Mouse (Mus musculus) heart, postnatal 36 days (tissue): Measurements from ENCODE around the gene Gpr68. TPM values are rescaled to one million over a fixed set of nuclear protein-coding genes. Genes with fewer than 3 reads are reported as not detected.

Source experiments
- DNase-seq, 2 experiments: peaks; one replicate each; pipeline ENCODE4 v3.0.0; 2021 to 2022
- intact Hi-C: fragments of 180-260 bp; cut with DNase I; formaldehyde crosslinking; loops from one replicate; pipeline ENCODE4 v1.15.1; 2025
- total RNA-seq, 2 experiments: library from RNA; stranded (reverse); gene quantifications; 2 replicates each; pipeline ENCODE4 v1.2.3; 2021

The Gpr68 gene
- total RNA-seq, 2 experiments from 2014 or later: 0.14 to 0.16 TPM

GRCm38 (mm10) chr12:100877936-100878335 lies 30.1 kb downstream of the Gpr68 start:
- DNase-seq: no peak
- intact Hi-C loops: no loop called here

GRCm38 (mm10) chr12:100875960-100876359 lies 32.0 kb downstream of the Gpr68 start:
- DNase-seq: no peak
- intact Hi-C loops: no loop called here

GRCm38 (mm10) chr12:100875553-100875952 lies 32.4 kb downstream of the Gpr68 start:
- no peak for DNase-seq
- intact Hi-C loops: no loop called here

- intact Hi-C loops: no loop called here
- no peak for DNase-seq
These were observed 34.4 kb downstream of the Gpr68 start for GRCm38 (mm10) chr12:100873612-100874011.

- intact Hi-C loops: no loop called here
- no peak for DNase-seq
These were observed 36.2 kb downstream of the Gpr68 start for GRCm38 (mm10) chr12:100871841-100872240.

- DNase-seq: no peak
- intact Hi-C loops: no loop called here
These were observed 36.8 kb downstream of the Gpr68 start for GRCm38 (mm10) chr12:100871234-100871633.

- intact Hi-C loops: no loop called here
- no peak for DNase-seq
These were observed 39.9 kb downstream of the Gpr68 start for GRCm38 (mm10) chr12:100868049-100868622.

GRCm38 (mm10) chr12:100867097-100867496 lies 40.9 kb downstream of the Gpr68 start:
- intact Hi-C loops: no loop called here
- no peak for DNase-seq

GRCm38 (mm10) chr12:100865509-100866078 lies 42.4 kb downstream of the Gpr68 start:
- intact Hi-C loops: no loop called here
- DNase-seq: no peak

GRCm38 (mm10) chr12:100865072-100865471 lies 42.9 kb downstream of the Gpr68 start:
- intact Hi-C loops: no loop called here
- DNase-seq: no peak

- intact Hi-C loops: no loop called here
- no peak for DNase-seq
These were observed 45.0 kb downstream of the Gpr68 start for GRCm38 (mm10) chr12:100862856-100863446.

- DNase-seq: no peak
- intact Hi-C loops: no loop called here
These were observed 45.7 kb downstream of the Gpr68 start for GRCm38 (mm10) chr12:100862272-100862671.

- DNase-seq: no peak
- intact Hi-C loops: no loop called here
These were observed 50.2 kb downstream of the Gpr68 start for GRCm38 (mm10) chr12:100857791-100858190.

- no peak for DNase-seq
- intact Hi-C loops: no loop called here
These were observed 51.7 kb downstream of the Gpr68 start for GRCm38 (mm10) chr12:100856337-100856736.

GRCm38 (mm10) chr12:100852370-100852769 lies 55.6 kb downstream of the Gpr68 start:
- intact Hi-C loops: loop anchor here (5.0 kb wide), 1 partner anchor 180 kb away; no protein-coding TSS in a partner anchor
- no peak for DNase-seq

- peak in 1 of 2 experiments; percentile 53 for DNase-seq
These were observed 58.4 kb downstream of the Gpr68 start for GRCm38 (mm10) chr12:100849421-100850138.

GRCm38 (mm10) chr12:100847437-100848080 lies 60.4 kb downstream of the Gpr68 start:
- DNase-seq: no peak
- intact Hi-C loops: loop anchor here (10.0 kb wide), 1 partner anchor 673 kb away; no protein-coding TSS in a partner anchor

More at GRCm38 (mm10) chr12:100849421-100850138, 58.4 kb downstream of the Gpr68 start:
- intact Hi-C loops: loop anchor here (1.0 to 10.0 kb wide), 3 partner anchors 77 to 675 kb away; no protein-coding TSS in a partner anchor

- intact Hi-C loops: loop anchor here (10.0 kb wide), 1 partner anchor 672 kb away; no protein-coding TSS in a partner anchor
- DNase-seq: no peak
These were observed 61.4 kb downstream of the Gpr68 start for GRCm38 (mm10) chr12:100846566-100846965.

GRCm38 (mm10) chr12:100845829-100846228 lies 62.2 kb downstream of the Gpr68 start:
- DNase-seq: no peak
- intact Hi-C loops: loop anchor here (10.0 kb wide), 1 partner anchor 671 kb away; no protein-coding TSS in a partner anchor

- DNase-seq: no peak
- intact Hi-C loops: loop anchor here (10.0 kb wide), 1 partner anchor 670 kb away; no protein-coding TSS in a partner anchor
These were observed 63.5 kb downstream of the Gpr68 start for GRCm38 (mm10) chr12:100844546-100844945.
